Mouse (Mus musculus) cerebellum, adult 9-11 months (tissue): ENCODE results near the gene Psme4.

Source experiments
- DNase-seq: peaks from one replicate; pipeline ENCODE4 v3.0.0; 2022

Psme4 gene

DNA sequence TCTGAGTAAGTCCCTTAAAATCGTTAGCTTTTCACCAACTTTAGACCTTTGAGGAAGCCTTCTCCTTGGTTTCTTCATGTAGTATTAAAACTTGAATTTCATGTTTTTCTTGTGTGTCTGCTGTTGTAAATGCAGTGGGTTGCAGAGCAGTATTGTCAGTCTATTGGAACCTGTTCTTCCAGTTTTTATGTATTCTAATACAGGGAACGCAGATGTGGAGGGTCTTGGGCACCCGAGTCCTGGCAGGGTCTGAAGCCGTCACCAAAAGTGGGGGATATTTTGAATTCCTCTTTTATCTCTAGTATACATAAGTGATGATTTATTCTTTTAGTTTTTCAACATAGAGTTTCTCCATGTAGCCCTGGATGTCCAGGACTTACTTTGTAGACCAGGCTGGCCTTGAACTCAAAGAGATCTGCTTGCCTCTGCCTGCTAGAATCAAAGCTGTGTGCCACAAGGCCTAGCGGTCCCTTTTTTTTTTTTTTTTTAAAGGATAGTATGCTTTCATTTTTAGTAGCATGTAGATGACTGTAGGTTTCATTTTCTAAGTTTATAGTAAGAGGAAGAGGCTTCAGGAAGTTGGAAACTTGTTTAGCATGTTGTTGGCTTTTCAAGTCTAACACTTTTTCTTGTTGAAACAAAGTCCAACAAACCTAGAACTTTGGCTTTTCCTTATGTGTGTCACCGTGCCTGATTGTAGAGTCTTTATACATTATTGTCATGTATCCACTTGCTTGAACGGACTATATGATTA lies 14.9 kb downstream of the Psme4 start:
- no peak for DNase-seq

DNA sequence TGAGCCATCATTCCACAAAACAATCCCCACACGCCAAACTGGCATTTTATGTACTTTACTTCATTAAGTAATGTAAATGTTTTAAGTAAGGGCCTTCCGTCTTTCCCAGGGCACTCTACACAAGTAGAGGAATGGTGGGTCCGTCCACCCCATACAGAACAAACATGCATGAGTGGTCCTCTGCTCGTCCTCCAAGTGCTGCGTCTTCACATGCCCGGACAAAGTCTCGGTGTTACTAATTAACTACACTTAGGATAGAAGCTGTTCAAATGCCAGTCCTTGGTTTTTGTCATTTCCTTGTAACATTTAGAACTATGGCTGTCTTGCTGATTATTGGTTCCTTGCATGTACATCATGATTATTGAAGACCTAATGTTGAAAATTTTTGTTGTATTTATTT lies 21.2 kb downstream of the Psme4 start:
- DNase-seq = no peak

- DNase-seq = no peak
These were observed 22.2 kb downstream of the Psme4 start for GRCm38 (mm10) chr11:30793753-30794152.

- DNase-seq = no peak
These were observed 25.7 kb downstream of the Psme4 start for GRCm38 (mm10) chr11:30797236-30797635.

- DNase-seq = no peak
These were observed 28.0 kb downstream of the Psme4 start for GRCm38 (mm10) chr11:30799496-30799895.

GRCm38 (mm10) chr11:30800091-30800490 lies 28.6 kb downstream of the Psme4 start:
- no peak for DNase-seq

GRCm38 (mm10) chr11:30802421-30802820 lies 30.9 kb downstream of the Psme4 start:
- no peak for DNase-seq

GRCm38 (mm10) chr11:30821116-30821515 lies 49.6 kb downstream of the Psme4 start:
- no peak for DNase-seq

DNA sequence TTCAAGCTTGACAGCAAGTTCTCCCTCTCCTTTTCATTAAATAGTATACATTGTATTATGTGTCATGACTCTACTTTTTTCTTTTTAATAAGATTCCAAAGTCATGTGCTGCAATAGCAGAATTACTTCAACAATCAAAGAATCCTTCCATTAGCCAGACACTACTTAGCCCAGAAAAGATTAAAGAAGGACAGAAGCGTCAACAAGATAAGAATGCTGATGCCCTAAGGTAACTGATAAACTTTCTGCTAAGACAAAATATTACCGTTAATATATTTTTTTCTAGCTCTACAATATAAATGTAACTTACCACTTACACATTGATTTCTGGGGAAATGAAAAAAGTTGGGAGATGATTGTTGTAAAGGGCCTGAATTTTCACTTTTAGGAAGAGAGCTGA lies 67.3 kb downstream of the Psme4 start:
- no peak for DNase-seq

DNA sequence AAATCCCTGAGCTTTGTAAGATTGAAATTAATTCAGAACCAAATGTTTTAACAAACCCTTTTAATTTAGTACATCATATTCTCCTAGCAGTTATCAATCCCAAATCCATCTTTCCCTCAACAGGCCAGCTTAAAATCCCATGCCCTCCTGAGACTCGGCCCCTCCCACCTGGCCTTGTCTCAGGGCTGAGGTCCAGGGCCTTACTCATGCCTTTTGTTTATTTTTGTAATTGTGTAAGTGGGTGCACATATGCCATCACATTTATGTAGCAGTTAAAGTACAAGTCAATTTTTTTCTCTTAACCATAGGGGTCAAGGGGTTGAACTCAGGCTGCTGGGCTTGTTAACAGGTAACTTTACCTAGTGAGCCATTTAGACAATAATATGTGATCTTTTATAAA lies 72.8 kb downstream of the Psme4 start:
- no peak for DNase-seq

GRCm38 (mm10) chr11:30872425-30872824 lies 100.9 kb downstream of the Psme4 start:
- DNase-seq = no peak

- DNase-seq = peak; percentile 90
These were observed 113.8 kb downstream of the Psme4 start, which contains the start of the genes Gpr75 and Asb3 for GRCm38 (mm10) chr11:30885171-30885871. TSS of gene Gpr75 (plus strand) at chr11:30885358. TSS of gene Asb3 (plus strand) at chr11:30885416.

- no peak for DNase-seq
These were observed 116.6 kb downstream of the Psme4 start for GRCm38 (mm10) chr11:30888153-30888552.

- DNase-seq = no peak
These were observed 124.7 kb downstream of the Psme4 start for GRCm38 (mm10) chr11:30896201-30896600.

DNA sequence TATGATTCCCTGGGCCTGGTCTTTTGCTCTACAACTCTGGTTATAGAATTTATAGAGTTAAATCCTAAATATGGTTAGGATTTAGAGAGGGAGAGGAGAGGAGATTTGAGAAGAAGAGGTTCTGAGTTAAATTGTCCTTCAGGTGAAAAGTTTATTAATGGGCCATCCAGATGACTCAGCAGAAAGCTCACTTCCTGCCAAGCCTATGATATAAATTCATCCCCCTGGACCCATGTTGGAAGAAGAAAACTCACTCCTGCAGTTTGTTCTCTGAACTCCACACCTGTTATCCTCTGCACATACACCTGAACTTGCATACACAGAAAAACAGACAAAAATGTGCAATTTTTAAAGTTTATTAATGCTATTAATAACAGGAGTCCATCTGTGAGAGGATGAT lies 127.8 kb downstream of the Psme4 start:
- DNase-seq = no peak

GRCm38 (mm10) chr11:30912311-30912710 lies 140.8 kb downstream of the Psme4 start:
- DNase-seq = no peak

GRCm38 (mm10) chr11:30920641-30921040 lies 149.1 kb downstream of the Psme4 start:
- DNase-seq = no peak

DNA sequence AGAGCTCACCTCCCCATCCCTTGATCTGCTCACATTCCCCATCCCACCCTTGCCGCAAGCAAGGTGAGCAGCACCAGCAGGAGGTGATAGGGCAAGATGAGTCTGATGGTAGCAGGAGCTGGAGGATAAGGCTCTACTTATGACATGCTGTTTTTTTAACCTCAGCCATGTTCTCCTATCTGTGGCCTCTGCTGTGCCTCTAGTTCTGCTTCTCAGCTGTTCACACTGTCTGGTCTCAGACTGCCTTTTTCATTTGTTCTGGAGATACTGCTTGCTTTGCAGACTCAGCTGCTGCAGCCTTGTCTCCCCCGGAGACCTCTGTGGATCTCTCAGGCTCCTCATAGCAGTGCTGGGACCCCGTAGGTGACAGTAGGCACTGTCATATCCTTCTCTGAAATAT lies 151.8 kb downstream of the Psme4 start:
- no peak for DNase-seq

GRCm38 (mm10) chr11:30928079-30928478 lies 156.6 kb downstream of the Psme4 start:
- DNase-seq = no peak

- no peak for DNase-seq
These were observed 157.0 kb downstream of the Psme4 start for GRCm38 (mm10) chr11:30928498-30928897.
